Mouse (Mus musculus) MEL (cell line): ENCODE measurements around the gene Pde11a.

Experiments
- BHLHE40 ChIP-seq: IDR thresholded peaks from 2 replicates; pipeline ENCODE4 v1.6.1; 2012; ENCODE audit warnings: low read depth, mild to moderate bottlenecking, inconsistent platforms, low read length, improper control_type of control experiment, borderline replicate concordance
- CTCF ChIP-seq, 3 experiments: IDR thresholded peaks in 2 of 3; conservative IDR thresholded peaks in 1 of 3; 2 replicates each; pipeline ENCODE4 v1.5.1; 2011 to 2012; ENCODE audit warnings: low read length in 3 of 3, low read depth in 2 of 3, mild to moderate bottlenecking in 2 of 3, improper control_type of control experiment in 1 of 3, inconsistent platforms in 1 of 3, mixed read lengths in 1 of 3, moderate library complexity in 1 of 3; ENCODE audit not compliant: control insufficient read depth in 1 of 3, insufficient read depth in 1 of 3, poor library complexity in 1 of 3, severe bottlenecking in 1 of 3
- E2F4 ChIP-seq: IDR thresholded peaks from 2 replicates; pipeline ENCODE4 v1.6.1; 2011; ENCODE audit warnings: low read depth, low read length, improper control_type of control experiment, borderline replicate concordance
- ELF1 ChIP-seq: IDR thresholded peaks from 2 replicates; pipeline ENCODE4 v1.6.1; 2014; ENCODE audit warnings: low read depth, mild to moderate bottlenecking, inconsistent platforms, low read length, improper control_type of control experiment, moderate library complexity
- KAT2A ChIP-seq: conservative IDR thresholded peaks from 2 replicates; pipeline ENCODE4 v1.6.1; 2012; ENCODE audit warnings: low read depth, low read length, improper control_type of control experiment, inconsistent platforms
- MAX ChIP-seq: IDR thresholded peaks from 2 replicates; pipeline ENCODE4 v1.6.1; 2011; ENCODE audit warnings: low read length, improper control_type of control experiment
- MXI1 ChIP-seq: IDR thresholded peaks from 2 replicates; pipeline ENCODE4 v1.6.1; 2011; ENCODE audit warnings: mild to moderate bottlenecking, low read depth, low read length, improper control_type of control experiment
- RAD21 ChIP-seq: IDR thresholded peaks from 2 replicates; pipeline ENCODE4 v1.6.1; 2011; ENCODE audit warnings: mild to moderate bottlenecking, low read depth, low read length, improper control_type of control experiment
- ZC3H11A ChIP-seq: IDR thresholded peaks from 2 replicates; pipeline ENCODE4 v1.6.1; 2012; ENCODE audit warnings: low read depth, mild to moderate bottlenecking, inconsistent platforms, low read length, improper control_type of control experiment

- no peak for TF ChIP-seq KAT2A
- TF ChIP-seq MXI1, result no peak
- no peak for TF ChIP-seq BHLHE40
- TF ChIP-seq CTCF (IDR thresholded peaks at IDR 0.05 in 2 of 3, conservative IDR thresholded peaks at IDR 0.05 in 1 of 3; ENCODE audit: control insufficient read depth in 1 of 3, insufficient read depth in 1 of 3, low read depth in 2 of 3, low read length in 3 of 3, poor library complexity in 1 of 3, severe bottlenecking in 1 of 3), result no peak
- TF ChIP-seq ELF1, result no peak
- no peak for TF ChIP-seq ZC3H11A
- TF ChIP-seq E2F4, result no peak
- no peak for TF ChIP-seq RAD21
- no peak for TF ChIP-seq MAX
Measured at GRCm38 (mm10) chr2:76050911-76051310, 287.7 kb downstream of the Pde11a start.
